Mouse (Mus musculus) small intestine, adult 2 months (tissue): ENCODE measurements around the gene Mthfd1l.

ENCODE experiments used
- CTCF ChIP-seq: fragments of 200-500 bp; IDR thresholded peaks from 2 replicates; pipeline ENCODE4 v1.5.1; 2012; ENCODE audit warnings: low read depth, mild to moderate bottlenecking, control low read depth, inconsistent platforms, low read length, moderate library complexity, mixed read lengths; ENCODE audit not compliant: insufficient replicate concordance, insufficient read length; ENCODE audit errors: extremely low read depth
- POLR2A ChIP-seq: fragments of 200-500 bp; IDR thresholded peaks from 2 replicates; pipeline ENCODE4 v1.6.1; 2012; ENCODE audit warnings: low read depth, mild to moderate bottlenecking, control low read depth, inconsistent platforms, low read length, moderate library complexity

DNA sequence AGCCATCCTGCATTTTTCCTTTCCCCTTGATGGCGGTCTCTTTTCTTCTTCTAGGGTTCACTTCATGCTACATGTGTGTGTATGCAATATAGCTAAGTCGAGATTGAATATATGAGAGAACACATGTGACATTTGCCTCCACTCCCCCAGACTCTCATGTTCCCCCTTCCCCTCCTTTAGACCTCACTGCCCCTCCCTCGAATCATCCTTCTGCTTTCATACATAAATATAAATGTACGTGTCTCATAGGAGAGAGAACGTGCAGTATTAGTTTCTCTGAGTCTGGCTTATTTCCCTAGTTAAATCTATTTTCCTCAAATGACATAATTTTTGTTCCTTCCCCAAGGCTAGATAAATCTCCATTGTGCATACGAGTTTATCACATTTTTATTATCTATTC, 226.1 kb downstream of the Mthfd1l start:
- TF ChIP-seq POLR2A (no peak), CTCF (no peak)
